Mouse (Mus musculus) stomach, postnatal 0 days (tissue): ENCODE results near the gene Dnaic1.

Source experiments
- CTCF ChIP-seq: IDR thresholded peaks from 2 replicates; pipeline ENCODE4 v1.5.1; 2016; ENCODE audit warnings: antibody characterized with exemption, low read depth, mild to moderate bottlenecking, moderate library complexity
- EP300 ChIP-seq: optimal IDR thresholded peaks from 2 replicates; pipeline ENCODE3; 2016; ENCODE audit warnings: antibody characterized with exemption

DNA sequence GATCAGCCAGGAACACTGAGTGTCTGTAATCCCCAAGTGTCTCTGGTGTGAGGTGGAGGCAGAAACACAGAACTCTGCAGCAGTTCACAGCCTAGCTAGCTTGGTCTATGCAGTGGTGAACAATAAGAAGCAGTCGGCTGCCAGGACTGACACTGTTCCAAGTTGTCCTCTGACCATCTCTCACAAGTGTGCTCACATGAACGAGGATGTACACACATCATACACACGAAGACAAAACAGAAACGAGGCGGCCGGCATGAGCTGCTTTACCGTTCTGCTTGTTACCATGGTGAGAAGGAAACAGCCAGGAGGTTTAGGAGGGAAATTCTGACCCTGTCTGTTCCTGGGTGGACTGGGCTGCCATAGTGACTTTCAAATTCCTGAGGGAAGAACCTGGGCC is 43.0 kb upstream of the Dnaic1 start:
- no peak for TF ChIP-seq CTCF
- TF ChIP-seq EP300, result no peak
